Mouse (Mus musculus) forebrain, embryonic 10.5 days (tissue): ENCODE measurements around the gene Sh3gl1. TPM values are rescaled to one million over a fixed set of nuclear protein-coding genes. Genes with fewer than 3 reads are reported as not detected.

ENCODE experiments used
- DNase-seq: peaks from one replicate; pipeline ENCODE4 v3.0.0-alpha.2; 2017; ENCODE audit warnings: low spot score; ENCODE audit errors: extremely low spot score
- H3K27ac ChIP-seq: fragments of 300-500 bp; sonication (generic); 2 replicates; pipeline ENCODE4 v1.5.1; 2016; ENCODE audit warnings: mild to moderate bottlenecking
- H3K27me3 ChIP-seq: fragments of 300-500 bp; sonication (generic); 2 replicates; pipeline ENCODE4 v1.6.1; 2016; ENCODE audit warnings: mild to moderate bottlenecking; ENCODE audit not compliant: poor library complexity, severe bottlenecking
- H3K36me3 ChIP-seq: fragments of 300-500 bp; sonication (generic); replicated peaks from 2 replicates; pipeline ENCODE4 v1.6.1; 2016; ENCODE audit warnings: mild to moderate bottlenecking, moderate library complexity
- H3K4me1 ChIP-seq: fragments of 300-500 bp; sonication (generic); 2 replicates; pipeline ENCODE4 v1.6.1; 2016
- H3K4me3 ChIP-seq: fragments of 300-500 bp; sonication (generic); 2 replicates; pipeline ENCODE4 v1.5.1; 2016; ENCODE audit warnings: mild to moderate bottlenecking, moderate library complexity
- H3K9me3 ChIP-seq: fragments of 300-500 bp; sonication (generic); 2 replicates; pipeline ENCODE4 v1.6.1; 2016; ENCODE audit warnings: mild to moderate bottlenecking, moderate library complexity
- WGBS: fragments of 180-500 bp; shearing (Covaris S2); methylation state at CpG from one replicate; pipeline ENCODE4 v1.1.7; 2016; 5-methylcytosine and 5-hydroxymethylcytosine counted together
- polyA plus RNA-seq: library from polyadenylated mRNA; unstranded; fragments of >200 nt; fragmentation: Nextera tagmentation; extraction: Ambion mirVana; gene quantifications from 2 replicates; pipeline ENCODE4 v1.2.1, GENCODE M21; 2016

The Sh3gl1 gene
- polyA plus RNA-seq, 1 experiment from 2014 or later, result 152 TPM

DNA sequence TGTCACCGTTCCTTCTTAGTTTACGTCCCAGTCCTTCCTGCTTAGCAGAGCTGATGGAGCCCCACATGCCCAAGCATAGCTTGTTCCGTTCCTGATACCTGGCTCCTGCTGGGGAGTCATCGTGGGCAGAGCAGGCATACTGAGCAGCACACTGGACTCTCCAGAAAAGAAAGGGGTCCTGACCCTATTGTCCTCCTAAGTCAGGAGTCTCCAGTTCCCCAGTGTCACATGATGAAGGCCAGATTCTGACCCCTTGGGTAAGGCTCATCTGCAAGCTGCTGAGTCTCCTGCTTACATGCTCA, 13.5 kb downstream of the Sh3gl1 start:
- Histone ChIP-seq H3K27me3 (no peaks in the 10 kb centered on the region), H3K36me3 (peaks cover 85% of the 10 kb centered on the region), H3K27ac (peak overlapping the region; percentile 48; the same call in 1 of the 2 replicates), H3K4me3 (no peak overlapping the region), H3K9me3 (no peaks in the 10 kb centered on the region), H3K4me1 (peaks cover 15% of the 10 kb centered on the region)
- no peak for DNase-seq
- 93% methylated on average over 4 of the region's 4 CpGs for WGBS

DNA sequence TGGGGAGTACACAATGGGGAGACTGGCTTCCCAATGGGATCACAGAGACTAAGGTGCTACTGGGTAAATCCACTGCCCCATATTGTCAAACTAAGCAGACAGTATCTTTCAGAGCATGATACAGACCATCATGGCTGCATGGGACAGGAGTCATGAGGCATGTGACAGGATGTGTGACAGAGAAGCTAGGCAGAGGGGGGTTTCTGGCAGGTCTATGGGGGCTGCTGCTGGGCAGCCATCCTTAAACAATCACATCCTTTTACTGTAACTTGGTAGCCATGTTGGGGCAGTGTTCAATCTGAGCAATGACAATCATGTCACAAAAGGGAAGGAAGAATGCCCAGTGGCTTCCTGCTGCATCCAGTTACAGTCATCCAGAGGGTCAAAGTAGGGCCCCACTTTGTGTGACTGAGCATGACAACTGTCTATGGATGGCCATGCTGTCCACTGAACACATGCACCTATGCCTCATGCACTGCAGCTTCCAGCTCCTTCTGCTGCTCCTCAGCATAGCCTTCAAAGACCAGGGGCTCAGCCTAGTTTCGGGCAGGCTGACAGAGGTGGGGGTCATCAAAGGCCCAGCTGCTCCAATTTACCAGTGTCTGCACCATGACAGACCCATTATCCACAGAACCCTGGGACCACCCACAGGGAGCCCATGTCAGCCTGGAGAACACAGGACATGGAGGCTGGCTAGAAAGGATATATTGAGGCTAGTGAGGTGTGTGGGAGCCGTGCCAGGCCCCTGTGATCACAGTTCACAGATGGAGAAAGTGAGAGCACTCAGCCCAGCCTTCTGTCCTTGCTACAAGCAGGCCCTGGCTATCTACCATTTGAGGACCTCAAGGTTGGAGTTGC, 14.1 kb downstream of the Sh3gl1 start:
- no peaks in the 10 kb centered on the region for H3K27me3 ChIP-seq
- DNase-seq, result no peak
- H3K36me3 ChIP-seq, result peaks cover 85% of the 10 kb centered on the region
- no peaks in the 10 kb centered on the region for H3K9me3 ChIP-seq
- H3K27ac ChIP-seq, result no peak overlapping the region
- peaks cover 15% of the 10 kb centered on the region for H3K4me1 ChIP-seq
- WGBS, result 86% methylated on average over 2 of the region's 2 CpGs
- no peak overlapping the region for H3K4me3 ChIP-seq

DNA sequence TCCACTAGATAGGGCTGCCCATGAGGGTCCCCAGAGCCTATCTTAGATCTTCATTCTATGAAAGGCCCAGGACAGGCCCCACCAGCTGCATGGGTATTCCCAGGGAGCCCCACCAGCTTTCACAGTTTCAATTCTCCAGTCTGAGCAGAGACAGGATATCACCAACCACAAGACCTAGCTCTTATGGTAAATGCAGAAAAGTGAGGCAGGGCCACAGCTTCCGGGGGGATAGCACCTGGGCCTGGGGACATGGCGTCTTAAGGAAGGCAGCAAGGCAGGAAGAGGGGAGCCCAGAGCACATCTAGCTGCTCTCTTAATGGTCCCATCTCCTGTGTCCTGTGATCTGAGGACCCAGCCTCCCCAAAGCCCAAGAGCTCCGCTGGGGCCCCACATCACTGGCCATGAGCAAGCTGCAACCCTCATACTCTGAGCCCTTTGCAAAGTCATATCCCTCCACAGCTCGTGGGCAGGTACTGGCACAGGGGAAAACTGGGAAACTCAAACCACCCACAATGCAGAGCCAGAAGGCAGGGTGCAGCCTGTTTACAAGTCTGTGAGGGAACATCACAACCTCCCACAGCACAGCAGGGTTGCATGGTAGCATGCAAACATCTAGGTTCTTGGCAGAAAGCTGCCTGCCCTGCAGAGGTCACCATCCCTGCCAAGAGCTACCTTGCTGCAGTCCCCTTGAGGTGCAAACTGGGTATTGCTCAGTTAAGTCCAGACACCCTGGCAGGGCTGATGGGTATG, 15.1 kb downstream of the Sh3gl1 start:
- Histone ChIP-seq H3K27ac (no peak overlapping the region), H3K4me3 (no peak overlapping the region), H3K4me1 (peaks cover 15% of the 10 kb centered on the region), H3K36me3 (peaks cover 88% of the 10 kb centered on the region), H3K9me3 (no peaks in the 10 kb centered on the region), H3K27me3 (no peaks in the 10 kb centered on the region)
- DNase-seq, result no peak
- 88% methylated on average over 4 of the region's 4 CpGs for WGBS

DNA sequence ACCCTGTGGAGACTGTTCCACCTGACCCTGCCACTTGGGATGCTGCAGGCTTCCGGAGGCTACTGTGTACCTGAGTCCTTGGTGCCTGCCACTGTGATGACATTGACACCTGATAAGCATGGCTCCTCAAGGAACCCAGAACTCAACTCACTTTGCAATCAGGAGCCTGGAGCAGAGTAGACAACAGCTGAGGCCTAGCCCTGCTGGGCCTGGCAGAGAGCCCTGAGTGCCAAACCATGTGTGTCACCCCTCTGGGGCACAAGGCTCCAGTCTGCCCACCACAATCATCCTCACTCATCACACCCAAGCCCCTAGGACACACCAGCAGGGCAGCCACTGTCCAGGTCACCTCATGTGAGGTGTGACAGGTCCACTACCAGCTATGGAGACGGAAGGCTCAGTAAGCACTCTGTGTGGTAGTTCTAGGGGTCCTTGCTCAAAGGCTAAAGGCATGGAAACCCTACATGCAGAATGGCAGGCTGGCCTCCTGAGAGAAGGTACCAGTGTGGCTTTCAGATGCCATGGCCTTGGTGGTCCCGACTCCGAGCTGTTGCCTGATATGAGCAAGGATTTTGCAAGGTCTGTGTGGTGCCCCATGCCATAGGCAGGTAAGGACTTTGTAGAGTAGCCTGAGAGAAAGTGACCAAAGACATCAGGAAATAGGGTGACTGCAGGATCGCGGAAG, 15.9 kb downstream of the Sh3gl1 start:
- H3K27ac ChIP-seq, result no peak overlapping the region
- H3K9me3 ChIP-seq, result no peaks in the 10 kb centered on the region
- H3K27me3 ChIP-seq, result no peaks in the 10 kb centered on the region
- H3K4me1 ChIP-seq, result peaks cover 15% of the 10 kb centered on the region
- H3K36me3 ChIP-seq, result peaks cover 88% of the 10 kb centered on the region
- WGBS, result 90% methylated on average over 6 of the region's 6 CpGs
- no peak overlapping the region for H3K4me3 ChIP-seq
- no peak for DNase-seq

DNA sequence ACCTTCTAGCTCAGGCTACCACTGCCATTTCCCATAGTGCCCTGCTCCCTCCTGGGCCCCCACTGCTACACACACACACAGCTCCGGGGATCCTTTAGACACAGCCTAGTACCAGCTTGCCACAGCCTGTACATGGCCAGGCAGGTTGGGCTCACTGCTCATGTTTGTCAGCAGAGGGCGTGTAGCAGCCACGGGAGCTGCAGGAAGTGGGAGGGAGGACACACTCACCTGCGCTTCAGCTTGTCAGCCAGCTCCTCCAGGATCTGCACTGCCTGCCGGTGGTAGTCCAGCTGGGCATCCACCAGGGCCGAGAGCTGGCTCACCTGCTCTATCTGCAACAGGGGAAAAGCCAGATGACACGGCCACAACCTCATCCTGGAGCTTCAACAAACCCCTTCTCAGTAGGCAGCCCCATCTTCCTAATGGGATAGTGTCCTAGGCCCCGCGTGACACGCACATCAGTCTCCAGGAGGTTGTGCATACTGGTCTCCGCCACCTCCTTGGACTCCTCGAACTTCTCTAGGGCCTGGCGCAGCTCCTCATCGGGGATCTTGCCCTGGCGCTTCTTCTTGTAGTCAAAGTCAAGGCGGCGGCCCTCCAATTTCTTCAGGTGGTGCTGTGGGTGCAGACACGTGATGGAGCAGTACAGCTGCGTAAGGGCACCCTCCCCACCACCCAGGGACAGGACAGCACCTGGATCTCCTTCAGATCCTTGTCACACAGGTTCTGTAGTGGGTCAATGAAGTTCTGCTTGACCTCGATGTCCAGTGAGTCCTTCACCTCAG, 17.9 kb downstream of the Sh3gl1 start:
- peaks cover 90% of the 10 kb centered on the region for H3K36me3 ChIP-seq

DNA sequence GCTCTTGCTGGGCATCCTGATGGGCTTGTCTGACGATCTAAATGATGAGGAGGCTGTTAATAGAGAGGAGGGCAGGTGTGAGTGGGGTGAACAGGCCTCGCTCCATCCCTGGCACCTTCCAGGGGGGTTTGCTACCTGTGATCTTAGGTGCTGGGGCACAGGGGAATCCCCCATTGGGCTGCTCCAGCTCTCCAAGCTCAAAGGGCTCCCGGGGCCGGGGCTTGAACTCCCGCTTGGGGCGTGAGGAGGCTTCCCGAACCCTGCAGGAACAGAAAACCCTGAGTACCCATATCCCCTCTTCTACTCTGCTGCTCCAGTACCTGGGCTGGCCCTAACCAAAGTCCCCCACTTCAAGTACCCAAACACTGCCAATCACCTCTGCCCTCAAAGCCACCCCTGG, 18.6 kb downstream of the Sh3gl1 start:
- Histone ChIP-seq H3K4me1 (peaks cover 5% of the 10 kb centered on the region; the same call in 1 of the 2 replicates), H3K4me3 (no peak overlapping the region), H3K27me3 (no peaks in the 10 kb centered on the region), H3K27ac (no peak overlapping the region), H3K9me3 (no peaks in the 10 kb centered on the region), H3K36me3 (peaks cover 90% of the 10 kb centered on the region)
- no peak for DNase-seq
- 92% methylated on average over 7 of the region's 7 CpGs for WGBS

More for the DNA sequence above, 17.9 kb downstream of the Sh3gl1 start:
- no peak for DNase-seq
- no peak overlapping the region for H3K27ac ChIP-seq
- 81% methylated on average over 20 of the region's 20 CpGs for WGBS
- no peaks in the 10 kb centered on the region for H3K27me3 ChIP-seq
- peaks cover 12% of the 10 kb centered on the region for H3K4me1 ChIP-seq
- no peaks in the 10 kb centered on the region for H3K9me3 ChIP-seq
- H3K4me3 ChIP-seq, result no peak overlapping the region

DNA sequence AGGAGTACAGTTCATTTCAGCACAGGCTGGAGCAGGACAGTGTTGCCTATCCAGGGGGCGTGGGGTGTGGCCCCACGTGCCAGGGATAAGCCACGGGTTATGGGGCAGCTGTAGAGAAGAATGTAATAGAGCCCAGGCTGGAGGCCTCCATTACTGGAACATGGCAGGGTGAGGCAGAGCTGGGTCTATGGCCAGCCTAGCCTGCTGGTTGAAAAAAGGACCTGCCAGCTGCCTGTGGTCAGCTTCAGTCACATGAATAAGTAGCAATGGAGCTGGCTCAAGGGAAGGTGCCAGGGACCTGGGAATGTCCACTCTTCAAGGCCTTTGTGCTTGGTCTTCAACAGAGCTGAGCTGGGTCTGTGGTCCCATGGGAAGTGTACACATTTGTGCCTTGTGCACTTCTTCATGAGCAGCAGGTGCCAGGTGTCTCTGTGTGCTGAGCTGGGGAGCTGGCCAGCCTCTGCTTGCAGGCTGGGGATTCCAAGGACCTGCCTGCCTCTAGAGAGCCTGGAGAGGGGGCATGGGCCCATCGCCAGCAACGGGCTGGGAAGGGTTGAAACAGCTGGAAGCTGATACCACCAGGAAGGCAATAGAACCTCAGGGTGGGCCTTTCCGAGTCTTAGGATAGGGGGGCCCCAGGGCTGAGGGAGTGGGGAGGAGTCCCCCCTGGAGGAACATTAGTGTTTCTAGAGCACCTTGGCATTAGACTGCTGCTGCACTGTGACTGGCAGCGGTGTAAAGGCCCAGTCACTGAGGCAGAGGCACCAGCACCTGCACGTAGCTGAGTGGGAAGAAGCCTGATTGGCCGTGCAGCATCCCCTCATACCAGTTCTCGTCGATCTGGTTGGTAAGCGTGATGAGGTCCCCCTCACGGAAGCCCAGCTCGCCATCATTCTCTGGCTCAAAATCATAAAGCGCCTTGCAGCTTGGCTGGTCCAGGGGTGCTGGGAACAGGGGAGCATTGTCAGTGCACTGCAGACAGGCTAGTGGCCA, 19.3 kb downstream of the Sh3gl1 start:
- no peak for DNase-seq
- Histone ChIP-seq H3K27ac (no peak overlapping the region), H3K4me3 (no peak overlapping the region), H3K27me3 (no peaks in the 10 kb centered on the region), H3K36me3 (peaks cover 91% of the 10 kb centered on the region), H3K4me1 (no peaks in the 10 kb centered on the region), H3K9me3 (no peaks in the 10 kb centered on the region)
- WGBS, result 89% methylated on average over 15 of the region's 15 CpGs

DNA sequence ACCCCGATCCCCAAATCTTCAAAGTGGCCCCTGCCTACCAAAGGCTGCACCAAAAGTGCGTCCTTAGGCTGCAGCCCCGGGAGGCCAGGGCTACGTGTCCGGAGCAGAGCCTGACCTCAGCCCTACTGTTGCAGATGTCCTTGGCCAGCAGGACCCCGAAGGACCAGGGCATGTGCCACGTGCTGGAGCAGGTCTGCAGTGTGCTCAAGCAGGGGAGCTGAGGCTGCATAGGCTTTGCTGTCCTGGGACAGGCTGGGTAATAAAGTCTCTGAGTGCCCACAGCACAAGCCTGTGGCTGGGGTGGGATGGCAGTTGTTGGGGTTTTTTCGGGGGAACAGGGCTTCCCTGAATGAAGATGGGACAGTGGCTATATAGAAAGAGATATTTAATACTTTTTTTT, 20.1 kb downstream of the Sh3gl1 start:
- DNase-seq, result no peak
- 87% methylated on average over 8 of the region's 8 CpGs for WGBS

DNA sequence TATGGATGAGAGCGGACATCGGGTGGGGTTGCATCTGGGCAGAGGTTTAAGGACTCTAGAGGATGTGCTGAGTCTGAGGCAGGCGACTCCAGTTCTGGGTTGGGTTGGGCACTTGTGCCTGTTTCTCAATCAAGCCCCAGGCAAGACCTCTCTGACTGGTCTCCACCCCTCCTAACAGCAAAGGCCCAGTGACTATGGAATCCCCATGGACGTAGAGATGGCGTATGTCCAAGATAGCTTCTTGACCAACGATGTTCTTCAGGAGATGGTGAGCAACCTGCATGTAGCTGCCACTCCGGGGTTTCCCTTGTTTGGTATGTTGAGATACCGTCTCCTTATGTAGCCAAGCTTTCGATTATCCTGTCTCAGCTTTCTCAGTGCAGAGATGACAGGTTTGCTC, 21.1 kb downstream of the Sh3gl1 start:
- Histone ChIP-seq H3K27me3 (no peaks in the 10 kb centered on the region), H3K9me3 (no peaks in the 10 kb centered on the region), H3K4me1 (peaks cover 13% of the 10 kb centered on the region), H3K27ac (no peak overlapping the region), H3K4me3 (no peak overlapping the region), H3K36me3 (peaks cover 99% of the 10 kb centered on the region)
- 97% methylated on average over 9 of the region's 9 CpGs for WGBS
- DNase-seq, result no peak

More for the DNA sequence above, 20.1 kb downstream of the Sh3gl1 start:
- H3K27me3 ChIP-seq, result no peaks in the 10 kb centered on the region
- no peak overlapping the region for H3K4me3 ChIP-seq
- H3K36me3 ChIP-seq, result peaks cover 98% of the 10 kb centered on the region
- no peaks in the 10 kb centered on the region for H3K9me3 ChIP-seq
- H3K27ac ChIP-seq, result no peak overlapping the region
- H3K4me1 ChIP-seq, result 0 out of 2 replicates have a peak, but pooled peaks cover 2% of the 10 kb centered on the region

DNA sequence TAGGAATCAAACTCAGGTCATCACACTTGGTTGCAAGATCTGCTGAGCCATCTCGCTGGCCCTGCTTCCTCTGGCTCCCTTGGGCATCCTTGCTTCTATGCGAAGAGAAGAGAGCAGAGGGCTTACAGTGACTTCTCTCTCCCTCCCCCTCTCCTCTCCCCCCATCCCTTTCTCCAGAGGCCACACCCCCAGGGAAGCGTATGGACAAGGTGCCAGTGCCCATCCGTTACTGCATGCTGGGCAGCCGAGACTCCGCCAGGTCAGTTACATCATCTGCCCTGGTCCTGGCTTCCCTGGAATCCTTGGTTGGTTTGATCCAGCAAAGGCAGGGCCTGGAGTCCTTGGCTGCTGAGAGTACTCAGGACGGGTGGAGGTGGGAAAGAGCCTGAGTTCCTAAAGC, 25.0 kb downstream of the Sh3gl1 start:
- no peak for DNase-seq

DNA sequence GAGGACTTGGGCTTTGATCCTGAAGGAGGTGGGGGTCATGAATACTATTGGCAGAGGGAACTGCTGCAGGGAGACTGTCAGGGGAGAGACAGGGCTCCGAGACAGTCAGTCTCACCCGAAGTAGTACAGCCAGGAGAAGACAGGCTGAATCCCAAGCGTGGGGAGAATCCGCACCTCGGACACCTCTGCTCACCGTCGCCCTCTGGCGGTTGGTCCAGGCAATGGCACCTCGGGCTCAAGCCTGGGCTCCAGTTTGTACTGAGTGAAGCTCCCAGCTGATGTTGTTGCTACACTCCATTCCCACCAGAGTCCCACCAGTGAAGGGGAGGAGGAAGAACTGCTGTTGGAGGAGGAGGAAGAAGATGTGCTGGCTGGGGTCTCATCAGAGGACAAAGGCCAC, 25.8 kb downstream of the Sh3gl1 start:
- no peaks in the 10 kb centered on the region for H3K27me3 ChIP-seq
- peak overlapping the region; percentile 85 for H3K4me3 ChIP-seq
- peak; percentile 79 for DNase-seq
- 8% methylated on average over 9 of the region's 9 CpGs for WGBS
- peak overlapping the region; percentile 97; the same call in 1 of the 2 replicates for H3K27ac ChIP-seq
- H3K9me3 ChIP-seq, result no peaks in the 10 kb centered on the region
- H3K36me3 ChIP-seq, result peaks cover 55% of the 10 kb centered on the region
- H3K4me1 ChIP-seq, result peaks cover 45% of the 10 kb centered on the region

More for the DNA sequence above, 25.0 kb downstream of the Sh3gl1 start:
- 91% methylated on average over 7 of the region's 7 CpGs for WGBS
- no peaks in the 10 kb centered on the region for H3K9me3 ChIP-seq
- H3K4me3 ChIP-seq, result no peak overlapping the region
- peaks cover 63% of the 10 kb centered on the region for H3K36me3 ChIP-seq
- no peak overlapping the region for H3K27ac ChIP-seq
- no peaks in the 10 kb centered on the region for H3K27me3 ChIP-seq
- H3K4me1 ChIP-seq, result peaks cover 45% of the 10 kb centered on the region
